ENCODE assay signal across 9 mouse cellular contexts in genomic region chr11:116673410-116673809, GRCm38 (mm10). TPM values are rescaled to one million over a fixed set of nuclear protein-coding genes. Genes with fewer than 3 reads are reported as not detected.
DNase-seq lines count a peak whose midpoint lies in the region; ATAC-seq and TF ChIP-seq lines count a peak whose summit lies in the region.
"Had no signal": no experiment of that assay in that cellular context is flagged by ENCODE, and none has a peak within 500 bp of the region (broad histone marks: within the 10 kb centered on the region; RNA-seq: fewer than 3 reads in every experiment).

No protein-coding gene starts in this region.

- ATAC-seq in G1E (ENCODE audit: extremely low read depth, insufficient number of reproducible peaks, low FRiP score, poor library complexity, severe bottlenecking) = no peak
- ATAC-seq in forebrain, postnatal 0 days = no peak
- ATAC-seq in liver, postnatal 0 days = no peak

- no peak for TF ChIP-seq CTCF in kidney, adult 2 months (conservative IDR thresholded peaks at IDR 0.05; ENCODE audit: insufficient read depth, insufficient read length, low read depth, low read length)
- TF ChIP-seq CTCF in G1E (IDR thresholded peaks at IDR 0.05; ENCODE audit: low read depth, low read length) = no peak
- TF ChIP-seq CTCF in forebrain, postnatal 0 days (IDR thresholded peaks at IDR 0.05; ENCODE audit: low read depth) = no peak
- TF ChIP-seq CTCF in liver, postnatal 0 days (IDR thresholded peaks at IDR 0.05; ENCODE audit: low read depth) = no peak
- TF ChIP-seq CTCF in layer of hippocampus, adult 2 months (conservative IDR thresholded peaks at IDR 0.05) = no peak

- no peak for TF ChIP-seq EP300 in liver, postnatal 0 days (IDR thresholded peaks at IDR 0.05; ENCODE audit: low read depth)

- peaks cover 35% of the 10 kb centered on the region for H3K4me1 ChIP-seq in kidney, adult 2 months (ENCODE audit: control insufficient read depth, insufficient read depth, low read length)
- H3K4me1 ChIP-seq in G1E (ENCODE audit: insufficient read depth, low read depth, low read length) = peaks cover 70% of the 10 kb centered on the region
- H3K4me1 ChIP-seq in forebrain, postnatal 0 days (ENCODE audit: insufficient read depth) = peaks cover 14% of the 10 kb centered on the region; the same call in 1 of the 2 replicates
- H3K4me1 ChIP-seq in liver, postnatal 0 days (ENCODE audit: insufficient read depth) = peaks cover 22% of the 10 kb centered on the region

- peak overlapping the region; percentile 85; the same call in 1 of the 2 replicates for H3K9ac ChIP-seq in forebrain, postnatal 0 days
- no peak overlapping the region for H3K9ac ChIP-seq in liver, postnatal 0 days (replicated peaks)

- peak overlapping the region; percentile 97 for H3K27ac ChIP-seq in kidney, adult 2 months (ENCODE audit: insufficient read depth, low read depth, low read length)
- no peak overlapping the region for H3K27ac ChIP-seq in forebrain, postnatal 0 days (ENCODE audit: low read depth, low read length)
- no peak overlapping the region for H3K27ac ChIP-seq in liver, postnatal 0 days (ENCODE audit: low read depth)
- no peak overlapping the region for H3K27ac ChIP-seq in layer of hippocampus, adult 2 months

- WGBS in kidney, adult 2 months = 64% methylated on average over 2 of the region's 2 CpGs
- WGBS in forebrain, postnatal 0 days = 90% methylated on average over 2 of the region's 2 CpGs
- WGBS in liver, postnatal 0 days (ENCODE audit: insufficient replicate concordance) = 72% methylated on average over 2 of the region's 2 CpGs

- H3K36me3 ChIP-seq in kidney, adult 2 months (ENCODE audit: control insufficient read depth, insufficient read depth, low read length) = peaks cover 21% of the 10 kb centered on the region; the same call in 1 of the 2 replicates
- H3K36me3 ChIP-seq in G1E (replicated peaks) = peaks cover 65% of the 10 kb centered on the region
- H3K36me3 ChIP-seq in forebrain, postnatal 0 days (ENCODE audit: insufficient read depth) = peaks cover 41% of the 10 kb centered on the region
- H3K36me3 ChIP-seq in liver, postnatal 0 days (replicated peaks; ENCODE audit: insufficient read depth, low read length) = peaks cover 42% of the 10 kb centered on the region

- H3K4me3 ChIP-seq in kidney, adult 2 months (ENCODE audit: insufficient read depth, low read depth, low read length) = no peak overlapping the region
- peak overlapping the region; percentile 80; the same call in 1 of the 2 replicates for H3K4me3 ChIP-seq in G1E (ENCODE audit: low read depth, low read length)
- no peak overlapping the region for H3K4me3 ChIP-seq in forebrain, postnatal 0 days (ENCODE audit: low read depth, low read length)
- no peak overlapping the region for H3K4me3 ChIP-seq in liver, postnatal 0 days (ENCODE audit: low read depth, low read length)
- H3K4me3 ChIP-seq in layer of hippocampus, adult 2 months = no peak overlapping the region

- no peaks in the 10 kb centered on the region for H3K27me3 ChIP-seq in kidney, adult 2 months (replicated peaks; ENCODE audit: control insufficient read depth, insufficient read depth, low read length)
- H3K27me3 ChIP-seq in G1E (ENCODE audit: insufficient read depth, low read length) = peaks cover 14% of the 10 kb centered on the region
- H3K27me3 ChIP-seq in forebrain, postnatal 0 days (ENCODE audit: insufficient read depth, low read length) = no peaks in the 10 kb centered on the region
- no peaks in the 10 kb centered on the region for H3K27me3 ChIP-seq in liver, postnatal 0 days (ENCODE audit: insufficient read depth, low read length)

- no peak for TF ChIP-seq POLR2A in kidney, adult 2 months (IDR thresholded peaks at IDR 0.05; ENCODE audit: low read depth, low read length)

- no peak overlapping the region for H3K4me2 ChIP-seq in forebrain, postnatal 0 days (ENCODE audit: low read depth)
- H3K4me2 ChIP-seq in liver, postnatal 0 days (ENCODE audit: low read depth, low read length) = peak overlapping the region; percentile 78

- no peaks in the 10 kb centered on the region for H3K9me3 ChIP-seq in G1E (replicated peaks)
- no peaks in the 10 kb centered on the region for H3K9me3 ChIP-seq in forebrain, postnatal 0 days (ENCODE audit: low read length)
- H3K9me3 ChIP-seq in liver, postnatal 0 days (ENCODE audit: low read length) = no peaks in the 10 kb centered on the region

- peak; percentile 53 for DNase-seq in kidney, adult 2 months
- no peak for DNase-seq in kidney, postnatal 14 days
- no peak for DNase-seq in G1E (ENCODE audit: low spot score)
- no peak for DNase-seq in forebrain, postnatal 0 days
- DNase-seq in liver, postnatal 0 days = no peak
- DNase-seq in ovary, postnatal 10 days (ENCODE audit: low spot score) = no peak
- DNase-seq in gastrocnemius, adult 8-10 months (ENCODE audit: low spot score in 2 of 2) = no peak
- no peak for DNase-seq in layer of hippocampus, adult 2 months (ENCODE audit: low spot score in 2 of 2)
- DNase-seq: lung, adult 2 months had no signal

RNA-seq across cellular contexts. Expression of gene Cygb, which starts 19.3 kb away (rescaled TPM):
- 16.2 and 21.0 TPM in 2 replicates for polyA plus RNA-seq in kidney, adult 2 months (2012; rRNA removed)
- total RNA-seq in G1E (2014; fragmentation: Nextera tagmentation) (not detected in 2 replicates), G1E (2017) (not detected in 2 replicates)
- 0.05 TPM in 1 of 2 replicates, not detected in the other for polyA plus RNA-seq in G1E (2012)
- total RNA-seq in forebrain, postnatal 0 days (2014; rRNA removed) = 20.7 and 22.7 TPM in 2 replicates
- 24.9 and 27.6 TPM in 2 replicates for polyA plus RNA-seq in forebrain, postnatal 0 days (2015; fragmentation: Nextera tagmentation; extraction: Ambion mirVana)
- 3.6 and 3.7 TPM in 2 replicates for polyA plus RNA-seq in liver, postnatal 0 days (2015; fragmentation: Nextera tagmentation; extraction: Ambion mirVana)
- 10 to 100 TPM in 2 of 4 experiments, 1 to 10 TPM in 2; 6.4 to 14.4 (median 10.1) TPM for total RNA-seq in gastrocnemius, adult 8-10 months (2022)
- 10 to 100 TPM; 71.9 to 73.5 TPM for total RNA-seq in layer of hippocampus, adult 2 months (2021)

RNA-seq across cellular contexts. Expression of gene Prcd, which starts 20.1 kb away (rescaled TPM):
- 0.44 and 0.52 TPM in 2 replicates for polyA plus RNA-seq in kidney, adult 2 months (2012; rRNA removed)
- total RNA-seq in G1E (2014; fragmentation: Nextera tagmentation) (2.6 and 4.3 TPM in 2 replicates), G1E (2017) (3.2 and 3.7 TPM in 2 replicates)
- 1.5 and 1.9 TPM in 2 replicates for polyA plus RNA-seq in G1E (2012)
- total RNA-seq in forebrain, postnatal 0 days (2014; rRNA removed) = 1.5 and 3.3 TPM in 2 replicates
- 3.4 and 4.8 TPM in 2 replicates for polyA plus RNA-seq in forebrain, postnatal 0 days (2015; fragmentation: Nextera tagmentation; extraction: Ambion mirVana)
- 0.32 TPM in 1 of 2 replicates, not detected in the other for polyA plus RNA-seq in liver, postnatal 0 days (2015; fragmentation: Nextera tagmentation; extraction: Ambion mirVana)
- total RNA-seq in gastrocnemius, adult 8-10 months (2022) = under 1 TPM in 2 of 4 experiments, not detected in 2; 0.29 to 0.51 TPM
- 1 to 10 TPM; 5.6 to 5.7 TPM for total RNA-seq in layer of hippocampus, adult 2 months (2021)

RNA-seq across cellular contexts. Expression of gene Rhbdf2, which starts 46.6 kb away (rescaled TPM):
- polyA plus RNA-seq in kidney, adult 2 months (2012; rRNA removed) = 18.0 and 19.1 TPM in 2 replicates
- total RNA-seq in G1E (2014; fragmentation: Nextera tagmentation) = 2.5 and 5.6 TPM in 2 replicates
- total RNA-seq in G1E (2017) = 1.7 and 1.9 TPM in 2 replicates
- 4.2 and 4.8 TPM in 2 replicates for polyA plus RNA-seq in G1E (2012)
- total RNA-seq in forebrain, postnatal 0 days (2014; rRNA removed) = 1.6 and 1.9 TPM in 2 replicates
- polyA plus RNA-seq in forebrain, postnatal 0 days (2015; fragmentation: Nextera tagmentation; extraction: Ambion mirVana) = 0.75 and 0.97 TPM in 2 replicates
- polyA plus RNA-seq in liver, postnatal 0 days (2015; fragmentation: Nextera tagmentation; extraction: Ambion mirVana) = 4.9 and 6.2 TPM in 2 replicates
- 10 to 100 TPM; 10.6 to 19.9 (median 11.2) TPM for total RNA-seq in gastrocnemius, adult 8-10 months (2022)
- 1 to 10 TPM; 1.4 to 1.6 TPM for total RNA-seq in layer of hippocampus, adult 2 months (2021)

Comparison
In these comparisons a context has a peak if more than half of its experiments do, and no peak if none do; other contexts are left out.
1. RNA of gene Cygb, which starts 19.3 kb away (total RNA-seq): 71.9 to 73.5 TPM in layer of hippocampus, adult 2 months, 20.7 to 22.7 TPM in forebrain, postnatal 0 days and 6.4 to 14.4 TPM in gastrocnemius, adult 8-10 months; not detected in G1E; every median in the first group is over 4 times any median in the second.